In the genomic region with DNA sequence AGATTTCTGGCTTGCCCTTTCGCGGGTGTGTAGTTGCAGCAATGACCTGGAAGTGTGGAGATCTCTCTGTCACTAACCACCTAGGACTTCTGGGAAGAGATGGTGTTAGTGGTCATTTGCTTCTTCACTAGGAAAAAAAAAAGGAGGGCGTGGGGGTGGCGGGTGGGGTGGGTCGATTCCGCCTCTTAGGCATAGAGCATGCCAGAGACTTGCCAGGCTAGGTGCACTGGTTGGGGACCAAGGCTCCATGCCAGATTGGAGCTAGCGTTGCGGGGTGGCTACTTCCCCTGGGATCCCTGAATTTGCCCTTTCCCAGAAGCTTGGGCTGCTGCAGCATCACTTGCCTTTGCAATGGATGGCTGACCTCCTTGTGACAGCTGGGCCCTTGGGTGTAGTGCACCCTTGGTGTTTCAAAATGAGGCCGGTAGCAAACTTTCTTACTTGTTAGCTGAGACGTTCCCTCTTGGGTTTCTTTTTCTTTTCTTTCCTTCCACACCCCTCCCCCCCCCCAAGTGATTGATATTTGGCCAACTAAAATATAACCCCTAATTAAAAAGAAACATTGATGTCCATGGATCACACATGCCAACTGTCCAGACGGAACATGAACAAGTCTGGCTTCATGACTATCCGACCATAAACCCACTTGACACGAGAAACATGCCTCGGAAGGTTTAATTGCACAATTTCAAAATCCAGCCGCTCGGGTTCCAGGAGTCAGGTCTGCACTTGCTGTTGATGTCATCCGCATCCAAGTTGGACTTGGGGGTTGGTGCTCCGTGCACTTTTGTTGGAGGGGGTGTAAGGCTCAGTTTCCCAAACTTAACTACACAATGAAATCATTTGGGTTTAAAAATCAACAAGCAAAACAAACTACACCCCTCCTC, we compare ENCODE assay signal across 7 mouse cellular contexts. TPM values are rescaled to one million over a fixed set of nuclear protein-coding genes. Genes with fewer than 3 reads are reported as not detected.
A peak's percentile ranks its signal among the peaks of the same experiment; 100 is the strongest.
DNase-seq lines count a peak whose midpoint lies in the region; ATAC-seq and TF ChIP-seq lines count a peak whose summit lies in the region.

No protein-coding gene starts in this region.

- no peak overlapping the region for H3K27ac ChIP-seq in thymus, adult 2 months (ENCODE audit: control insufficient read depth, insufficient read depth, low read length)
- no peak overlapping the region for H3K27ac ChIP-seq in heart, embryonic 11.5 days (ENCODE audit: low read depth, low read length)
- H3K27ac ChIP-seq in limb, embryonic 12.5 days, result no peak overlapping the region
- no peak overlapping the region for H3K27ac ChIP-seq in neural tube, embryonic 15.5 days (replicated peaks)

- no peak overlapping the region for H3K9ac ChIP-seq in heart, embryonic 11.5 days (ENCODE audit: low read depth, low read length)
- H3K9ac ChIP-seq in limb, embryonic 12.5 days (replicated peaks), result peak overlapping the region; percentile 64
- peak overlapping the region; percentile 53 for H3K9ac ChIP-seq in neural tube, embryonic 15.5 days (replicated peaks)

- H3K4me1 ChIP-seq in thymus, adult 2 months (replicated peaks; ENCODE audit: control insufficient read depth, insufficient read depth, low read length), result no peaks in the 10 kb centered on the region
- H3K4me1 ChIP-seq in heart, embryonic 11.5 days (ENCODE audit: control insufficient read depth, insufficient read depth, low read length), result 0 out of 2 replicates have a peak, but pooled peaks cover 3% of the 10 kb centered on the region
- H3K4me1 ChIP-seq in limb, embryonic 12.5 days (replicated peaks), result 0 out of 2 replicates have a peak, but pooled peaks cover 11% of the 10 kb centered on the region
- H3K4me1 ChIP-seq in neural tube, embryonic 15.5 days, result peaks cover 17% of the 10 kb centered on the region

- TF ChIP-seq CTCF in thymus, adult 2 months (IDR thresholded peaks at IDR 0.05; ENCODE audit: borderline replicate concordance, control insufficient read depth, extremely low read depth, insufficient read depth, low read length, poor library complexity), result no peak

- no peaks in the 10 kb centered on the region for H3K9me3 ChIP-seq in heart, embryonic 11.5 days (replicated peaks; ENCODE audit: control insufficient read depth, low read length)
- no peaks in the 10 kb centered on the region for H3K9me3 ChIP-seq in limb, embryonic 12.5 days
- no peaks in the 10 kb centered on the region for H3K9me3 ChIP-seq in neural tube, embryonic 15.5 days (replicated peaks)

- no peak for TF ChIP-seq POLR2A in thymus, adult 2 months (IDR thresholded peaks at IDR 0.05; ENCODE audit: control insufficient read depth, extremely low read depth, insufficient read depth, low read length, poor library complexity)

- WGBS in thymus, adult 2 months, result 49% methylated on average over 18 of the region's 18 CpGs
- 37% methylated on average over 18 of the region's 18 CpGs for WGBS in heart, embryonic 11.5 days (ENCODE audit: insufficient replicate concordance)
- WGBS in limb, embryonic 12.5 days, result 30% methylated on average over 18 of the region's 18 CpGs
- 39% methylated on average over 18 of the region's 18 CpGs for WGBS in neural tube, embryonic 15.5 days

- H3K4me2 ChIP-seq in heart, embryonic 11.5 days, result peak overlapping the region; percentile 84
- H3K4me2 ChIP-seq in limb, embryonic 12.5 days, result peak overlapping the region; percentile 88
- H3K4me2 ChIP-seq in neural tube, embryonic 15.5 days, result peak overlapping the region; percentile 99

- no peak for DNase-seq in thymus, adult 2 months
- no peak for DNase-seq in thymus, adult 18-20 months
- no peak for DNase-seq in thymus, postnatal 25 days

- H3K27me3 ChIP-seq in thymus, adult 2 months (ENCODE audit: control insufficient read depth, insufficient read depth, low read length), result 0 out of 2 replicates have a peak, but pooled peaks cover 3% of the 10 kb centered on the region
- H3K27me3 ChIP-seq in heart, embryonic 11.5 days (ENCODE audit: control insufficient read depth, insufficient read depth, low read length), result peaks cover 41% of the 10 kb centered on the region
- peaks cover 44% of the 10 kb centered on the region for H3K27me3 ChIP-seq in limb, embryonic 12.5 days
- H3K27me3 ChIP-seq in neural tube, embryonic 15.5 days (replicated peaks), result peaks cover 43% of the 10 kb centered on the region

- no peaks in the 10 kb centered on the region for H3K36me3 ChIP-seq in thymus, adult 2 months (ENCODE audit: control insufficient read depth, insufficient read depth, low read length)
- H3K36me3 ChIP-seq in heart, embryonic 11.5 days (ENCODE audit: control insufficient read depth, insufficient read depth, low read length), result no peaks in the 10 kb centered on the region
- no peaks in the 10 kb centered on the region for H3K36me3 ChIP-seq in limb, embryonic 12.5 days
- H3K36me3 ChIP-seq in neural tube, embryonic 15.5 days, result no peaks in the 10 kb centered on the region

- H3K4me3 ChIP-seq in thymus, adult 2 months (ENCODE audit: control insufficient read depth, insufficient read depth, low read length), result peak overlapping the region; percentile 35; the same call in 1 of the 2 replicates
- H3K4me3 ChIP-seq in heart, embryonic 11.5 days (ENCODE audit: low read depth, low read length), result peak overlapping the region; percentile 51
- peak overlapping the region; percentile 64 for H3K4me3 ChIP-seq in limb, embryonic 12.5 days (replicated peaks)
- peak overlapping the region; percentile 59 for H3K4me3 ChIP-seq in neural tube, embryonic 15.5 days (replicated peaks)

- no peak for ATAC-seq in heart, embryonic 11.5 days (replicated peaks; ENCODE audit: insufficient number of reproducible peaks, low FRiP score, low TSS enrichment)
- ATAC-seq in limb, embryonic 12.5 days (ENCODE audit: insufficient number of reproducible peaks, insufficient read depth, low FRiP score, low TSS enrichment, low read depth), result no peak
- no peak for ATAC-seq in neural tube, embryonic 15.5 days (ENCODE audit: low FRiP score)
- ATAC-seq in megakaryocyte, adult 5-6 weeks (ENCODE audit: poor library complexity, severe bottlenecking), result no peak

RNA-seq across cellular contexts. Expression of a gene that starts 1.4 kb away (rescaled TPM):
- 15.6 and 17.4 TPM in 2 replicates for polyA plus RNA-seq in thymus, adult 2 months (2012; rRNA removed)
- 2.8 and 3.7 TPM in 2 replicates for polyA plus RNA-seq in heart, embryonic 11.5 days (2014; fragmentation: Nextera tagmentation; extraction: Ambion mirVana)
- 9.0 and 11.6 TPM in 2 replicates for polyA plus RNA-seq in limb, embryonic 12.5 days (2016; fragmentation: Nextera tagmentation; extraction: Ambion mirVana)
- 3.2 and 5.6 TPM in 2 replicates for polyA plus RNA-seq in neural tube, embryonic 15.5 days (2015; fragmentation: Nextera tagmentation; extraction: Ambion mirVana)
- total RNA-seq in megakaryocyte, adult 5-6 weeks (2015), result 0.39 and 0.94 TPM in 2 replicates
- 0.11 and 0.37 TPM in 2 replicates for total RNA-seq in megakaryocyte, adult 5-6 weeks (2017)
